Mouse (Mus musculus) lung, postnatal 0 days (tissue): ENCODE measurements around the gene Sulf2. TPM values are rescaled to one million over a fixed set of nuclear protein-coding genes. Genes with fewer than 3 reads are reported as not detected.

Source experiments
- ATAC-seq: fragments of 200-750 bp; cut with Nextera tagmentation; 2 replicates; pipeline ENCODE4 v1.8.0; 2017; ENCODE audit warnings: moderate library complexity
- DNase-seq: peaks from one replicate; pipeline ENCODE4 v3.0.0-alpha.2; 2016; ENCODE audit warnings: low spot score
- H3K27ac ChIP-seq: fragments of 300-500 bp; sonication (generic); 2 replicates; pipeline ENCODE4 v1.5.1; 2014; ENCODE audit warnings: antibody characterized with exemption, mild to moderate bottlenecking, low read length, mixed read lengths
- H3K27me3 ChIP-seq: fragments of 300-500 bp; sonication (generic); replicated peaks from 2 replicates; pipeline ENCODE4 v1.6.1; 2014; ENCODE audit warnings: low read length, mixed read lengths; ENCODE audit not compliant: insufficient read depth
- H3K36me3 ChIP-seq: fragments of 300-500 bp; sonication (generic); 2 replicates; pipeline ENCODE4 v1.6.1; 2014; ENCODE audit warnings: low read length, mixed read lengths; ENCODE audit not compliant: insufficient read depth
- H3K4me1 ChIP-seq: fragments of 300-500 bp; sonication (generic); 2 replicates; pipeline ENCODE4 v1.6.1; 2014; ENCODE audit warnings: antibody characterized with exemption, low read depth, low read length, mixed read lengths; ENCODE audit not compliant: insufficient read depth
- H3K4me2 ChIP-seq: fragments of 300-500 bp; sonication (generic); replicated peaks from 2 replicates; pipeline ENCODE4 v1.6.1; 2014; ENCODE audit warnings: low read depth, mild to moderate bottlenecking, low read length, moderate library complexity, mixed read lengths
- H3K4me3 ChIP-seq: fragments of 300-500 bp; sonication (generic); 2 replicates; pipeline ENCODE4 v1.5.1; 2014; ENCODE audit warnings: low read depth, low read length
- H3K9ac ChIP-seq: fragments of 300-500 bp; sonication (generic); replicated peaks from 2 replicates; pipeline ENCODE4 v1.6.1; 2014; ENCODE audit warnings: low read depth, mild to moderate bottlenecking
- H3K9me3 ChIP-seq: fragments of 300-500 bp; sonication (generic); 2 replicates; pipeline ENCODE4 v1.6.1; 2016; ENCODE audit warnings: low read length, mixed read lengths
- CTCF ChIP-seq: IDR thresholded peaks from 2 replicates; pipeline ENCODE4 v1.5.1; 2016; ENCODE audit warnings: antibody characterized with exemption, mild to moderate bottlenecking
- EP300 ChIP-seq: IDR thresholded peaks from 2 replicates; pipeline ENCODE4 v1.6.1; 2016; ENCODE audit warnings: antibody characterized with exemption, mild to moderate bottlenecking, control low read depth
- WGBS: fragments of 180-500 bp; shearing (Covaris S2); extraction: QIAGEN DNeasy Blood & Tissue Kit; methylation state at CpG from one replicate; pipeline ENCODE4 v1.1.7; 2014; 5-methylcytosine and 5-hydroxymethylcytosine counted together
- polyA plus RNA-seq: library from polyadenylated mRNA; unstranded; fragments of >200 nt; fragmentation: Nextera tagmentation; extraction: Ambion mirVana; gene quantifications from 2 replicates; pipeline ENCODE4 v1.2.1, GENCODE M21; 2015

The Sulf2 gene
- polyA plus RNA-seq, 1 experiment from 2014 or later: 13.6 TPM

DNA sequence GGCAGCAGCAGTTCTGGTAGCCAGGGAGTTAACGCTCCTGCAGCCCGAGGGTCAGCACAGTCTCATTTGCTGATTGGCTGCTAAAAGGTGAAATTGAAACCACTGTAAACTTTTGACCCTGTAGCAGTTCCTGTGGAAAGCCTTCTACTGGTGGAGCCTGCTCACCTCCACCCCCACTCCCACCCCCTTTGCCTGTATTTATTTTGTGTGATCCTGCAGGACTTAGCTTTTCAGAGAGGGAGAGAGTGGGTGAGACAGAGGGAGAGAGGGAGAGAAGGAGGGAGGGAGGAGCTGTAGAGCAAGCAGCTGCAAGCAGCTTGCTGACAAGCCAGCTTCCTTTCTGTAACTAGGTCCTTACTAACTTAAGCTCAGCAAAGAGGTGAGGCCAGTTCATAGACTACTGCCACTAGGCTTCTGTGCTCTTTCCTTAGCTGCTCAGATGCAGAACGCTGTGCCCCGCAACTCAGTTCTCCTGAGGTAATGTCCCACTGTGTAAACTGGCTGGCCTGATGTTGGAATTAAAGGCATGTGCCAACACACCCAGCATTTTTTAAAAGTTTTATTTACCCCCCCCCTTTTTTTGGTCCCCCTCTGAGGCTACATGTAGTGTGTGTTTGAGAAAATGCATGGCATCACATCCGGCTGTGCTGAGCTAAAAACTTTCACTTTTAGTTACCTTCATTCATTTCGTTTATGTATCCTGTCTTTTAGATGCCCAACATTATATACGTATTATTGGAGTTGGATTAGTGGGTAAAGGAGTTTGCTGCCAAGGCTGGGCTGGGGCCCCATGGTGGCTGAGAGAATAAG is 124.1 kb downstream of the Sulf2 start:
- Histone ChIP-seq H3K36me3 (no peaks in the 10 kb centered on the region), H3K4me2 (peak overlapping the region; percentile 61), H3K27ac (peak overlapping the region; percentile 82), H3K9ac (peak overlapping the region; percentile 8; the same call in 1 of the 2 replicates), H3K4me3 (peak overlapping the region; percentile 26), H3K9me3 (no peaks in the 10 kb centered on the region), H3K4me1 (peaks cover 12% of the 10 kb centered on the region; the same call in 1 of the 2 replicates), H3K27me3 (no peaks in the 10 kb centered on the region)
- TF ChIP-seq CTCF: 0 out of 2 replicates have a peak, but pooled peaks have one; percentile 6
- no peak for TF ChIP-seq EP300
- WGBS: 12% methylated on average over 7 of the region's 7 CpGs
- DNase-seq (peak; percentile 89), ATAC-seq (peak; percentile 92)

DNA sequence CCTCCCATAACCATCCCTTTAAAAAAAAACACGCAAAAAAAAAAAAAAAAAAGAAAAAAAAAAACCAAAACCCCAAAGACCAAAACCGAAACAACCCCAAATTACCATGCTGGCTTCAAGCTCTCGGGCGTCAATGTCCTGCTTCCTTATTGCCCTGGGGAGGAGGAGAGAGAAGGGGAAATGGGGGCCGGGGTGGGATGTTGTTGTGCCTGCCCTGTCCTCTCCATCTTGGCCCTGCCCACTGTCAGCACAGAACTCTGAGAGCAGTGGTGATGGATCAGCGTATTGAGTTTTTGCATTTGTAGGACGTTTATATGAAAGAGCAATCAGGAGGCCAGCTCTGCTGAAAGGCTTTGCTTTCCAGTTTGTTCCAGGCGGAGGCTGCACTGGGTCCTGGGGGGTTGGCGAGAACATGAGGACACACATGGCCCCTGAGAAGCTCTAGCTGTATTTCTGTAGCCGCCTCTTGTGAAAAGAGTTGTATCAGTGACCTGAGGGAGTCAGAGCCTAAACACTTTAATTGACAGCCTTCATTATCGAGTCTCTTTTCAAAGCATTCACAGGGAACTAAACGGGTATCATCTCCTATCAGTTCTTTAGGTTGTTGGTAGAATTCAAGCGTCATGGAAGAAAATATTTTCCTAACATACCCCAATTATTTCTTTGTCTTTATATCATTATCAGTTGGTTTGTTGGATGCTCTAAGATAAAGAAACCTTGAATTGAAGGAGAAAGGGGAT is 125.0 kb downstream of the Sulf2 start:
- Histone ChIP-seq H3K27ac (peak overlapping the region; percentile 82), H3K9me3 (no peaks in the 10 kb centered on the region), H3K9ac (no peak overlapping the region), H3K27me3 (no peaks in the 10 kb centered on the region), H3K4me1 (peaks cover 12% of the 10 kb centered on the region; the same call in 1 of the 2 replicates), H3K4me2 (peak overlapping the region; percentile 61), H3K36me3 (no peaks in the 10 kb centered on the region), H3K4me3 (peak overlapping the region; percentile 26)
- no peak for TF ChIP-seq CTCF
- TF ChIP-seq EP300: no peak
- DNase-seq: peak; percentile 36
- 7% methylated on average over 13 of the region's 13 CpGs for WGBS
- no peak for ATAC-seq

DNA sequence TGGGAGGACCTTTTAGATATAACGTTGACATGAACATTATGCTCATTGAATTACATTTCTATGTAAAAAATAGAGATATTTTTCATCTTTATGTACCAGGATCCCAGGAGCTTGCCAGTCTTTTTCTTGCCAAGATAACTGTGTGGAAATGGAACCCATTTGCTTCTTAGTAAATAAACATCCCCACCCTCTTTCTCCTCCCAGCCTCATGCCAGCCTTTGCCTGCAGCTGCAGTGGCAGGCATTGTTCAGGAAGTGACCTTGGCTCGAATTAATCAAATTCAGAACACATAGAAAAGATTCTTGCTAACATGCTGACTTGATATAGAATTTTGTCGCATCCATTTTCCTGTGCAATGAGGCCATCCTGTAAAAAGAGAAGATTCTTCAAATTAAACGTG is 126.2 kb downstream of the Sulf2 start:
- Histone ChIP-seq H3K4me3 (no peak overlapping the region), H3K9me3 (no peaks in the 10 kb centered on the region), H3K27ac (no peak overlapping the region), H3K4me1 (peaks cover 12% of the 10 kb centered on the region; the same call in 1 of the 2 replicates), H3K4me2 (no peak overlapping the region), H3K27me3 (no peaks in the 10 kb centered on the region), H3K9ac (no peak overlapping the region), H3K36me3 (no peaks in the 10 kb centered on the region)
- ATAC-seq: no peak
- WGBS: 33% methylated on average over 4 of the region's 4 CpGs
- TF ChIP-seq CTCF (no peak), EP300 (no peak)
- no peak for DNase-seq

DNA sequence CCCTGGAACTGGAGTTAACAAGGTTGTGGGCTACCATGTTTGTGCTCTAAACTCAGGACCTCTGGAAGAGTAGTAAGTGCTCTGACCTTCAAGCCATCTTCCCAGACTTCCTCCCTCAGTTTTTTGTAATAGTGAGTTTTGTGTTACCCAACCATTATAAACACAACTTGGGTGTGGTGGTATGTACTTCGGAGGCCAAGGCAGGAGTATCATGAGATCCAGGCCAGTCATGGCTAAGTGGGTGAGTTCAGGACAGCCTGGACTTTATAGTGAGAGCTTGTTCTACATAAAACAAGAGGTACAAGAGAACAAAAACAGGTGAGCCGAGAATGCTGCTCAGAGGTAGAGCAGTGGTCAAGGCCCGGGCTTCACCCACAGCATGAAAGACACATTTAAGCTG is 127.6 kb downstream of the Sulf2 start:
- Histone ChIP-seq H3K4me1 (peaks cover 12% of the 10 kb centered on the region; the same call in 1 of the 2 replicates), H3K27ac (no peak overlapping the region), H3K4me3 (no peak overlapping the region), H3K27me3 (no peaks in the 10 kb centered on the region), H3K4me2 (no peak overlapping the region), H3K9ac (no peak overlapping the region), H3K9me3 (no peaks in the 10 kb centered on the region), H3K36me3 (no peaks in the 10 kb centered on the region)
- DNase-seq: peak; percentile 41
- 70% methylated on average over 3 of the region's 3 CpGs for WGBS
- TF ChIP-seq CTCF (no peak), EP300 (no peak)
- no peak for ATAC-seq

DNA sequence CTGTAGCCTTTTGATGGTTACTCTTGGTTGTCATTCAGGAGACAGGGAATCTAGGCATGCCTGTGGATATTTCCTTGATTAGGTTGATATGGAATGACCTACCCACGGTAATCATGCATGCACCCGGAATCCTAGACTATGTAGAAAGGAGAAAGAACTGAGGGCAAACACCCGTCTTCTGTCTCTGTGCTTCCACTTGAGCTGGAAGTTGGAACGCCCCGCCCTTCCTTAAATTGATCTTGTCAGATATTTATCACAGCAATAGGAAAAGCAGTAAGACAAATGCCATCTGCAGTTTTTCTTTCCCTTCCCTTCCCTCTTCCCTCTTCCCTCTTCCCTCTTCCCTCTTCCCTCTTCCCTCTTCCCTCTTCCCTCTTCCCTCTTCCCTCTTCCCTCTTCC is 129.5 kb downstream of the Sulf2 start:
- Histone ChIP-seq H3K36me3 (no peaks in the 10 kb centered on the region), H3K27ac (no peak overlapping the region), H3K4me1 (peaks cover 12% of the 10 kb centered on the region; the same call in 1 of the 2 replicates), H3K9me3 (no peaks in the 10 kb centered on the region), H3K27me3 (no peaks in the 10 kb centered on the region), H3K4me3 (no peak overlapping the region), H3K9ac (no peak overlapping the region), H3K4me2 (no peak overlapping the region)
- TF ChIP-seq EP300 (no peak), CTCF (no peak)
- ATAC-seq (no peak), DNase-seq (no peak)
- 52% methylated on average over 5 of the region's 5 CpGs for WGBS

DNA sequence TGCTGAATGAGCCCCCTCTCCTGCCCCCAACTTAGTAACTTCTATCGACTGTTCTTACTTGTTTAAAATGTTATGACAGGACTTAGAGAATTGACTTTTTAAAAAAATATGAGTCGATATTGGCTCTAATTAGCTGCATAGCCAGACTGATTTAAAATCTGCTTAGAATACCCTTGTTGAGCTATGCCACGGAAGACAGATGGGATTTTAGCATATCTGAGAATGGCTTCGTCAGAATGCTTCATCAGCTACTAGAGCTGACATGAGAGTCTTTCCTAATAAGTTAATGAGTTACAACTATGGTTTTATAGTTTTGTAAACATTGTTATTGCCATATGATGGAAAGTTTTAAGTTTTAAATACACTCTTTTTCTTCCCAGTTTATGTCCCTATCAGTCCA is 130.8 kb downstream of the Sulf2 start:
- Histone ChIP-seq H3K4me1 (peaks cover 8% of the 10 kb centered on the region; the same call in 1 of the 2 replicates), H3K9ac (no peak overlapping the region), H3K27me3 (no peaks in the 10 kb centered on the region), H3K4me3 (no peak overlapping the region), H3K4me2 (no peak overlapping the region), H3K9me3 (no peaks in the 10 kb centered on the region), H3K27ac (no peak overlapping the region), H3K36me3 (no peaks in the 10 kb centered on the region)
- ATAC-seq (no peak), DNase-seq (no peak)
- 77% methylated on average over 4 of the region's 4 CpGs for WGBS
- TF ChIP-seq EP300 (no peak), CTCF (no peak)
